Mouse (Mus musculus): Measurements from ENCODE around the gene Mylk2. TPM values are rescaled to one million over a fixed set of nuclear protein-coding genes. Genes with fewer than 3 reads are reported as not detected.

The Mylk2 gene
- total and polyA plus RNA-seq, 3 experiments, result not detected

GRCm38 (mm10) chr2:152922376-152922775 is 11.2 kb downstream of the Mylk2 start:
- no peaks in the 10 kb centered on the region; a peak in 1 of 4 replicates for H3K36me3 ChIP-seq (ENCODE audit: control insufficient read depth in 1 of 2, insufficient read depth in 2 of 2, low read length in 2 of 2)
- H3K9ac ChIP-seq (ENCODE audit: control insufficient read depth, low read depth, low read length, poor library complexity, severe bottlenecking), result no peak overlapping the region
- TF ChIP-seq CHD1 (IDR thresholded peaks at IDR 0.05; ENCODE audit: low read depth, low read length), result no peak
- H3K4me1 ChIP-seq (ENCODE audit: control insufficient read depth in 1 of 2, insufficient read depth in 2 of 2, low read length in 2 of 2), result 0 out of 4 replicates have a peak, but pooled peaks cover 0 to 4% of the 10 kb centered on the region in 2 experiments
- H3K27me3 ChIP-seq (ENCODE audit: control insufficient read depth in 1 of 2, insufficient read depth in 2 of 2, low read length in 2 of 2), result no peaks in the 10 kb centered on the region
- H3K4me3 ChIP-seq (ENCODE audit: control insufficient read depth in 1 of 2, insufficient read depth in 1 of 2, low read depth in 2 of 2, low read length in 2 of 2), result no peak overlapping the region
- no peak for DNase-seq (ENCODE audit: low read depth, low spot score)
- H3K79me2 ChIP-seq (ENCODE audit: control insufficient read depth, insufficient read depth, low read length, poor library complexity), result no peaks in the 10 kb centered on the region
- no peaks in the 10 kb centered on the region for H3K9me3 ChIP-seq (replicated peaks; ENCODE audit: insufficient read depth, low read length)
- H3K27ac ChIP-seq (ENCODE audit: control insufficient read depth, low read depth, low read length), result no peak overlapping the region

GRCm38 (mm10) chr2:152923621-152924020 is 12.5 kb downstream of the Mylk2 start:
- Histone ChIP-seq H3K27ac (ENCODE audit: control insufficient read depth, low read depth, low read length) (no peak overlapping the region), H3K36me3 (ENCODE audit: control insufficient read depth in 1 of 2, insufficient read depth in 2 of 2, low read length in 2 of 2) (no peaks in the 10 kb centered on the region; a peak in 1 of 4 replicates), H3K4me1 (ENCODE audit: control insufficient read depth in 1 of 2, insufficient read depth in 2 of 2, low read length in 2 of 2) (0 out of 4 replicates have a peak, but pooled peaks cover 0 to 4% of the 10 kb centered on the region in 2 experiments), H3K9ac (ENCODE audit: control insufficient read depth, low read depth, low read length, poor library complexity, severe bottlenecking) (no peak overlapping the region), H3K9me3 (replicated peaks; ENCODE audit: insufficient read depth, low read length) (no peaks in the 10 kb centered on the region), H3K4me3 (ENCODE audit: control insufficient read depth in 1 of 2, insufficient read depth in 1 of 2, low read depth in 2 of 2, low read length in 2 of 2) (no peak overlapping the region), H3K79me2 (ENCODE audit: control insufficient read depth, insufficient read depth, low read length, poor library complexity) (no peaks in the 10 kb centered on the region), H3K27me3 (ENCODE audit: control insufficient read depth in 1 of 2, insufficient read depth in 2 of 2, low read length in 2 of 2) (no peaks in the 10 kb centered on the region)
- no peak for TF ChIP-seq MYB (IDR thresholded peaks at IDR 0.05; ENCODE audit: low read depth, low read length)
- no peak for TF ChIP-seq USF1 (IDR thresholded peaks at IDR 0.05; ENCODE audit: low read depth, low read length)
- TF ChIP-seq MAFK (IDR thresholded peaks at IDR 0.05; ENCODE audit: borderline replicate concordance, low read depth, low read length), result no peak
- no peak for TF ChIP-seq RCOR1 (IDR thresholded peaks at IDR 0.05; ENCODE audit: low read depth, low read length)
- TF ChIP-seq RAD21 (IDR thresholded peaks at IDR 0.05; ENCODE audit: low read depth, low read length), result no peak
- no peak for TF ChIP-seq NRF1 (IDR thresholded peaks at IDR 0.05; ENCODE audit: insufficient read depth, low read depth, low read length, poor library complexity, severe bottlenecking)
- no peak for TF ChIP-seq POLR2AphosphoS5 (IDR thresholded peaks at IDR 0.05; ENCODE audit: borderline replicate concordance, low read depth, low read length)
- no peak for TF ChIP-seq SMC3 (IDR thresholded peaks at IDR 0.05; ENCODE audit: low read depth, low read length)
- no peak for TF ChIP-seq MYC (IDR thresholded peaks at IDR 0.05; ENCODE audit: low read depth, low read length)
- TF ChIP-seq MAZ (IDR thresholded peaks at IDR 0.05; ENCODE audit: low read depth, low read length), result no peak
- TF ChIP-seq SIN3A (IDR thresholded peaks at IDR 0.05; ENCODE audit: low read length), result no peak
- no peak for TF ChIP-seq POLR2A (IDR thresholded peaks at IDR 0.05; ENCODE audit: control insufficient read depth in 1 of 2, insufficient read depth in 1 of 2, low read depth in 1 of 2, low read length in 2 of 2, poor library complexity in 1 of 2)
- TF ChIP-seq CHD1 (IDR thresholded peaks at IDR 0.05; ENCODE audit: low read depth, low read length), result no peak
- DNase-seq (ENCODE audit: low read depth, low spot score), result no peak

- Histone ChIP-seq H3K27ac (ENCODE audit: control insufficient read depth, low read depth, low read length) (no peak overlapping the region), H3K4me3 (ENCODE audit: control insufficient read depth in 1 of 2, insufficient read depth in 1 of 2, low read depth in 2 of 2, low read length in 2 of 2) (no peak overlapping the region), H3K9me3 (replicated peaks; ENCODE audit: insufficient read depth, low read length) (no peaks in the 10 kb centered on the region), H3K27me3 (ENCODE audit: control insufficient read depth in 1 of 2, insufficient read depth in 2 of 2, low read length in 2 of 2) (no peaks in the 10 kb centered on the region), H3K36me3 (ENCODE audit: control insufficient read depth in 1 of 2, insufficient read depth in 2 of 2, low read length in 2 of 2) (no peaks in the 10 kb centered on the region), H3K9ac (ENCODE audit: control insufficient read depth, low read depth, low read length, poor library complexity, severe bottlenecking) (no peak overlapping the region), H3K79me2 (ENCODE audit: control insufficient read depth, insufficient read depth, low read length, poor library complexity) (no peaks in the 10 kb centered on the region), H3K4me1 (ENCODE audit: control insufficient read depth in 1 of 2, insufficient read depth in 2 of 2, low read length in 2 of 2) (no peaks in the 10 kb centered on the region)
- no peak for DNase-seq (ENCODE audit: low read depth, low spot score)
- TF ChIP-seq HCFC1 (IDR thresholded peaks at IDR 0.05; ENCODE audit: low read depth, low read length), result no peak
- no peak for TF ChIP-seq ELF1 (IDR thresholded peaks at IDR 0.05; ENCODE audit: low read depth, low read length)
- no peak for TF ChIP-seq NRF1 (IDR thresholded peaks at IDR 0.05; ENCODE audit: insufficient read depth, low read depth, low read length, poor library complexity, severe bottlenecking)
- no peak for TF ChIP-seq MAFK (IDR thresholded peaks at IDR 0.05; ENCODE audit: borderline replicate concordance, low read depth, low read length)
Observed at GRCm38 (mm10) chr2:152924128-152924527, 13.0 kb downstream of the Mylk2 start.
